Mouse (Mus musculus) cortical plate, adult 2 months (tissue): ENCODE data around the gene Lrrc27. TPM values are rescaled to one million over a fixed set of nuclear protein-coding genes. Genes with fewer than 3 reads are reported as not detected.

Experiments
- H3K27ac ChIP-seq: fragments of 200-500 bp; 2 replicates; pipeline ENCODE4 v1.5.1; 2012; ENCODE audit warnings: low read length, control low read depth, inconsistent platforms; ENCODE audit not compliant: insufficient read depth
- H3K4me1 ChIP-seq: fragments of 200-500 bp; 2 replicates; pipeline ENCODE4 v1.6.1; 2011; ENCODE audit warnings: low read length; ENCODE audit not compliant: control insufficient read depth, insufficient read depth
- H3K4me3 ChIP-seq: fragments of 200-500 bp; 2 replicates; pipeline ENCODE4 v1.5.1; 2011; ENCODE audit warnings: mild to moderate bottlenecking, low read length, control low read depth; ENCODE audit not compliant: insufficient read depth
- CTCF ChIP-seq: fragments of 200-500 bp; IDR thresholded peaks from 2 replicates; pipeline ENCODE4 v1.5.1; 2011; ENCODE audit warnings: mild to moderate bottlenecking, control low read depth, low read length; ENCODE audit not compliant: insufficient read depth; ENCODE audit errors: extremely low read depth
- POLR2A ChIP-seq: fragments of 200-500 bp; IDR thresholded peaks from 2 replicates; pipeline ENCODE4 v1.6.1; 2011; ENCODE audit warnings: mild to moderate bottlenecking, low read length, control low read depth; ENCODE audit not compliant: insufficient read depth; ENCODE audit errors: extremely low read depth
- polyA plus RNA-seq: library from polyadenylated mRNA; depleted of rRNA; stranded (reverse); fragments of >200 nt; gene quantifications from 2 replicates; pipeline ENCODE4 v1.2.3, GENCODE M21; 2012

Gene Lrrc27
- polyA plus RNA-seq, 1 experiment, result 11.0 TPM

GRCm38 (mm10) chr7:139266431-139266830 lies 53.6 kb downstream of the Lrrc27 start:
- H3K27ac ChIP-seq, result no peak overlapping the region
- no peak overlapping the region for H3K4me3 ChIP-seq
- no peaks in the 10 kb centered on the region for H3K4me1 ChIP-seq
- TF ChIP-seq POLR2A, result no peak
- TF ChIP-seq CTCF, result no peak

GRCm38 (mm10) chr7:139266886-139267870 lies 54.4 kb downstream of the Lrrc27 start:
- no peak for TF ChIP-seq POLR2A
- TF ChIP-seq CTCF, result no peak
- no peak overlapping the region for H3K27ac ChIP-seq
- H3K4me1 ChIP-seq, result peaks cover 2% of the 10 kb centered on the region
- H3K4me3 ChIP-seq, result no peak overlapping the region

- no peak overlapping the region for H3K4me3 ChIP-seq
- peaks cover 19% of the 10 kb centered on the region for H3K4me1 ChIP-seq
- H3K27ac ChIP-seq, result no peak overlapping the region
- no peak for TF ChIP-seq POLR2A
- no peak for TF ChIP-seq CTCF
Measured at GRCm38 (mm10) chr7:139270738-139271137, 58.0 kb downstream of the Lrrc27 start.

GRCm38 (mm10) chr7:139271871-139272270 lies 59.1 kb downstream of the Lrrc27 start:
- Histone ChIP-seq H3K27ac (no peak overlapping the region), H3K4me3 (no peak overlapping the region), H3K4me1 (peaks cover 19% of the 10 kb centered on the region)
- TF ChIP-seq CTCF (no peak), POLR2A (no peak)

- Histone ChIP-seq H3K27ac (no peak overlapping the region), H3K4me1 (peaks cover 19% of the 10 kb centered on the region), H3K4me3 (no peak overlapping the region)
- no peak for TF ChIP-seq POLR2A
- no peak for TF ChIP-seq CTCF
Measured at GRCm38 (mm10) chr7:139272639-139273396, 60.0 kb downstream of the Lrrc27 start.

GRCm38 (mm10) chr7:139273397-139273719 lies 60.6 kb downstream of the Lrrc27 start:
- no peak overlapping the region for H3K4me3 ChIP-seq
- TF ChIP-seq POLR2A, result no peak
- TF ChIP-seq CTCF, result no peak
- H3K27ac ChIP-seq, result 0 out of 2 replicates have a peak overlapping the region, but pooled peaks have one; percentile 8
- H3K4me1 ChIP-seq, result peaks cover 19% of the 10 kb centered on the region

GRCm38 (mm10) chr7:139275586-139275985 lies 62.8 kb downstream of the Lrrc27 start:
- no peak overlapping the region for H3K27ac ChIP-seq

GRCm38 (mm10) chr7:139276150-139276549 lies 63.4 kb downstream of the Lrrc27 start:
- peaks cover 19% of the 10 kb centered on the region for H3K4me1 ChIP-seq
- TF ChIP-seq POLR2A (no peak), CTCF (no peak)
- H3K27ac ChIP-seq, result no peak overlapping the region
- H3K4me3 ChIP-seq, result no peak overlapping the region

More at GRCm38 (mm10) chr7:139275586-139275985, 62.8 kb downstream of the Lrrc27 start:
- Histone ChIP-seq H3K4me1 (peaks cover 19% of the 10 kb centered on the region), H3K4me3 (no peak overlapping the region)
- TF ChIP-seq CTCF (no peak), POLR2A (no peak)

GRCm38 (mm10) chr7:139277536-139277935 lies 64.7 kb downstream of the Lrrc27 start:
- Histone ChIP-seq H3K4me1 (peaks cover 14% of the 10 kb centered on the region), H3K4me3 (no peak overlapping the region), H3K27ac (no peak overlapping the region)
- TF ChIP-seq CTCF (no peak), POLR2A (no peak)
